Mouse (Mus musculus): Measurements from ENCODE around the gene Mtus2. TPM values are rescaled to one million over a fixed set of nuclear protein-coding genes. Genes with fewer than 3 reads are reported as not detected.

Gene Mtus2
- total and polyA plus RNA-seq, 2 experiments from 2014 or later, result 33.6 to 40.4 TPM

- H3K4me2 ChIP-seq (ENCODE audit: low read depth, low read length), result no peak overlapping the region
- ATAC-seq, result no peak
- no peak for TF ChIP-seq CTCF (IDR thresholded peaks at IDR 0.05; ENCODE audit: low read depth)
- DNase-seq (ENCODE audit: low spot score), result no peak
- H3K27me3 ChIP-seq (ENCODE audit: insufficient read depth, low read length), result no peaks in the 10 kb centered on the region
- H3K9ac ChIP-seq (replicated peaks; ENCODE audit: low read length), result no peak overlapping the region
- H3K27ac ChIP-seq, result no peak overlapping the region
- no peaks in the 10 kb centered on the region for H3K36me3 ChIP-seq (ENCODE audit: insufficient read depth, low read length)
- H3K9me3 ChIP-seq (ENCODE audit: low read length), result no peaks in the 10 kb centered on the region
- no peak overlapping the region for H3K4me3 ChIP-seq (ENCODE audit: low read length)
- no peaks in the 10 kb centered on the region for H3K4me1 ChIP-seq (ENCODE audit: insufficient read depth, low read length)
- 48% methylated on average over 2 of the region's 2 CpGs for WGBS
Observed at GRCm38 (mm10) chr5:148248236-148248635, 291.1 kb downstream of the Mtus2 start.

GRCm38 (mm10) chr5:148251847-148252246 is 294.7 kb downstream of the Mtus2 start:
- TF ChIP-seq CTCF (IDR thresholded peaks at IDR 0.05; ENCODE audit: low read depth), result no peak
- H3K4me1 ChIP-seq (ENCODE audit: insufficient read depth, low read length), result no peaks in the 10 kb centered on the region
- H3K4me2 ChIP-seq (ENCODE audit: low read depth, low read length), result no peak overlapping the region
- H3K27me3 ChIP-seq (ENCODE audit: insufficient read depth, low read length), result no peaks in the 10 kb centered on the region
- no peak overlapping the region for H3K4me3 ChIP-seq (ENCODE audit: low read length)
- no peak overlapping the region for H3K9ac ChIP-seq (replicated peaks; ENCODE audit: low read length)
- no peak overlapping the region for H3K27ac ChIP-seq
- H3K36me3 ChIP-seq (ENCODE audit: insufficient read depth, low read length), result no peaks in the 10 kb centered on the region
- no peak for ATAC-seq
- H3K9me3 ChIP-seq (ENCODE audit: low read length), result no peaks in the 10 kb centered on the region
- DNase-seq (ENCODE audit: low spot score), result no peak

GRCm38 (mm10) chr5:148262016-148262415 is 304.9 kb downstream of the Mtus2 start:
- no peaks in the 10 kb centered on the region for H3K9me3 ChIP-seq (ENCODE audit: low read length)
- 80% methylated on average over 7 of the region's 7 CpGs for WGBS
- no peak for DNase-seq (ENCODE audit: low spot score)
- H3K27ac ChIP-seq, result no peak overlapping the region
- no peaks in the 10 kb centered on the region for H3K27me3 ChIP-seq (ENCODE audit: insufficient read depth, low read length)
- ATAC-seq, result no peak
- no peaks in the 10 kb centered on the region for H3K36me3 ChIP-seq (ENCODE audit: insufficient read depth, low read length)
- no peak overlapping the region for H3K9ac ChIP-seq (replicated peaks; ENCODE audit: low read length)
- TF ChIP-seq CTCF (IDR thresholded peaks at IDR 0.05; ENCODE audit: low read depth), result no peak
- no peaks in the 10 kb centered on the region for H3K4me1 ChIP-seq (ENCODE audit: insufficient read depth, low read length)
- H3K4me3 ChIP-seq (ENCODE audit: low read length), result no peak overlapping the region
- no peak overlapping the region for H3K4me2 ChIP-seq (ENCODE audit: low read depth, low read length)

- Histone ChIP-seq H3K36me3 (ENCODE audit: insufficient read depth, low read length) (no peaks in the 10 kb centered on the region), H3K9me3 (ENCODE audit: low read length) (no peaks in the 10 kb centered on the region), H3K9ac (replicated peaks; ENCODE audit: low read length) (peak overlapping the region; percentile 56), H3K4me1 (ENCODE audit: insufficient read depth, low read length) (no peaks in the 10 kb centered on the region), H3K27ac (peak overlapping the region; percentile 77), H3K4me3 (ENCODE audit: low read length) (peak overlapping the region; percentile 61), H3K4me2 (ENCODE audit: low read depth, low read length) (peak overlapping the region; percentile 80), H3K27me3 (ENCODE audit: insufficient read depth, low read length) (no peaks in the 10 kb centered on the region)
- WGBS, result under 1% methylated on average over 32 of the region's 32 CpGs
- no peak for TF ChIP-seq CTCF (IDR thresholded peaks at IDR 0.05; ENCODE audit: low read depth)
- DNase-seq (ENCODE audit: low spot score), result peak; percentile 65
- peak; percentile 77 for ATAC-seq
Observed at GRCm38 (mm10) chr5:148264819-148265707, 307.9 kb downstream of the Mtus2 start.

GRCm38 (mm10) chr5:148266841-148267240 is 309.7 kb downstream of the Mtus2 start:
- Histone ChIP-seq H3K36me3 (ENCODE audit: insufficient read depth, low read length) (no peaks in the 10 kb centered on the region), H3K9me3 (ENCODE audit: low read length) (no peaks in the 10 kb centered on the region), H3K4me3 (ENCODE audit: low read length) (no peak overlapping the region), H3K4me1 (ENCODE audit: insufficient read depth, low read length) (no peaks in the 10 kb centered on the region), H3K9ac (replicated peaks; ENCODE audit: low read length) (no peak overlapping the region), H3K27ac (no peak overlapping the region), H3K27me3 (ENCODE audit: insufficient read depth, low read length) (no peaks in the 10 kb centered on the region), H3K4me2 (ENCODE audit: low read depth, low read length) (peak overlapping the region; percentile 80; the same call in 1 of the 2 replicates)
- DNase-seq (ENCODE audit: low spot score) (no peak), ATAC-seq (no peak)
- WGBS, result 61% methylated on average over 2 of the region's 2 CpGs
- no peak for TF ChIP-seq CTCF (IDR thresholded peaks at IDR 0.05; ENCODE audit: low read depth)

GRCm38 (mm10) chr5:148267446-148267845 is 310.3 kb downstream of the Mtus2 start:
- TF ChIP-seq CTCF (IDR thresholded peaks at IDR 0.05; ENCODE audit: low read depth), result no peak

GRCm38 (mm10) chr5:148272065-148272464 is 314.9 kb downstream of the Mtus2 start:
- Histone ChIP-seq H3K27me3 (ENCODE audit: insufficient read depth, low read length) (no peaks in the 10 kb centered on the region), H3K4me2 (ENCODE audit: low read depth, low read length) (no peak overlapping the region), H3K36me3 (ENCODE audit: insufficient read depth, low read length) (no peaks in the 10 kb centered on the region), H3K4me3 (ENCODE audit: low read length) (no peak overlapping the region), H3K4me1 (ENCODE audit: insufficient read depth, low read length) (no peaks in the 10 kb centered on the region), H3K9ac (replicated peaks; ENCODE audit: low read length) (no peak overlapping the region), H3K9me3 (ENCODE audit: low read length) (no peaks in the 10 kb centered on the region), H3K27ac (no peak overlapping the region)
- 84% methylated on average over 6 of the region's 6 CpGs for WGBS
- DNase-seq (ENCODE audit: low spot score) (no peak), ATAC-seq (no peak)
- no peak for TF ChIP-seq CTCF (IDR thresholded peaks at IDR 0.05; ENCODE audit: low read depth)

More at GRCm38 (mm10) chr5:148267446-148267845, 310.3 kb downstream of the Mtus2 start:
- H3K9ac ChIP-seq (replicated peaks; ENCODE audit: low read length), result no peak overlapping the region
- H3K9me3 ChIP-seq (ENCODE audit: low read length), result no peaks in the 10 kb centered on the region
- H3K4me1 ChIP-seq (ENCODE audit: insufficient read depth, low read length), result no peaks in the 10 kb centered on the region
- no peak overlapping the region for H3K4me2 ChIP-seq (ENCODE audit: low read depth, low read length)
- H3K36me3 ChIP-seq (ENCODE audit: insufficient read depth, low read length), result no peaks in the 10 kb centered on the region
- 70% methylated on average over 4 of the region's 4 CpGs for WGBS
- no peak overlapping the region for H3K4me3 ChIP-seq (ENCODE audit: low read length)
- DNase-seq (ENCODE audit: low spot score), result no peak
- H3K27ac ChIP-seq, result no peak overlapping the region
- no peak for ATAC-seq
- no peaks in the 10 kb centered on the region for H3K27me3 ChIP-seq (ENCODE audit: insufficient read depth, low read length)
